Mouse (Mus musculus) heart, postnatal 25 days (tissue): ENCODE measurements around the gene Fmnl2. TPM values are rescaled to one million over a fixed set of nuclear protein-coding genes. Genes with fewer than 3 reads are reported as not detected.

Experiments
- DNase-seq: peaks from one replicate; pipeline ENCODE4 v3.0.0; 2022; ENCODE audit warnings: low spot score
- intact Hi-C: fragments of 180-260 bp; cut with DNase I; formaldehyde crosslinking; loops from one replicate; pipeline ENCODE4 v1.15.1; 2025
- total RNA-seq, 2 experiments: library from RNA; stranded (reverse); gene quantifications; 2 replicates each; pipeline ENCODE4 v1.2.3; 2021

Gene Fmnl2
- total RNA-seq, 2 experiments from 2014 or later: 5.7 to 7.2 TPM

DNA sequence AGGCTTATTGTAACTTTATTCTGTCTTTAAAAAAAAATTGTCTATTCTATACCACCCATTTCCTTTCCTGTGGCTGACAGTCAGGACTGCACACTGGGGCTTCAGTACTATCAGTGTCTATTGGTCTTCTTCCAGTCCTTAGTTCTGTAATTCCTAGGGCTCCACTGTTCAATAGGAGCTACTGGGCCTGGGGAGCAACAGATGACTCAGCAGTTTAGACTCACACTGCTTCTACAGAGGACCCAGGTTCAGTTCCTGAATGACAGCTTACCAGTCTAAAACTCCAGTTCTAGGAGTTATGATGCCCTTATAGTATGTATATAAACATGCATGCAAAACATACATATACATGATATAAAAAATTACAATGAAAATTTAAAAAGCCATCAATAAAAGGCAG, 289.2 kb downstream of the Fmnl2 start:
- DNase-seq: no peak
- intact Hi-C loops: loop anchor here (5.0 kb wide), 1 partner anchor 55 kb away; no protein-coding TSS in a partner anchor

DNA sequence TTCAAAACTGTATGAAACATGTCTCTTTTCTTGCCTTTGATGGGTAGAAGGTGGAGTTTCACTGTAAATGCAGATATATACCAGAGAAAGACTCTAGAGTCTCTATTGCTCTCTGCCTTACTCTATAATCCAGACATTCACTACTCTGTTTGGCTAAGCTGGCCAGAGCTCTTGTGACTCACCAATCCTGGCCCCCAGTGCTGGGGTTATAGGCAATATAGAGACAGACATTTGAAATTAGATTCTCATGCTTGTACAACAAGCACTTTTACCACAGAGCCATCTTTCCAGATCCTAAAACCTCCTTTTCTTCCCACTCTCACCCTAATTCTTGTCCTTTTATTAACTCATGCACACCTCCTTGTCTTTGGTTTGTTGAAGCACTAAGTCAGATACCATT, 316.3 kb downstream of the Fmnl2 start:
- intact Hi-C loops: no loop called here
- no peak for DNase-seq

DNA sequence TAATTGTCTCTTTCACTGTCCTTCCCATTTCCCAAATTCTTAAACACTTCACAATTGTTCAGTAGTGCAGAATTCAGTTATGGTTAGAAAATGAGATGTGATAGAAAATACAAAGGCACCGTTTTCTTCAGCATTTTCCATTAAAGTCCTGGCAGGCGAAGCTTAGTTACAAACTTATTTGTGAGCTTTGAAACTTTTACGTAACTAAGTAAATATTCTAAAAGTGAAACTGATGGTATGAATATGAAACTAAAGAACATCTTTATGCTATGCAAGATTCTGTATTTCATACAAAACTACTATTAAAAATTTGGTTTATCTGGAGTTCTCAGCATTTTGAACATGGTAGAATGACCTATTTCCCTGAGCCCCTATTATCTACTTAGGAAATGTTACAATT, 321.3 kb downstream of the Fmnl2 start:
- intact Hi-C loops: no loop called here
- DNase-seq: no peak

DNA sequence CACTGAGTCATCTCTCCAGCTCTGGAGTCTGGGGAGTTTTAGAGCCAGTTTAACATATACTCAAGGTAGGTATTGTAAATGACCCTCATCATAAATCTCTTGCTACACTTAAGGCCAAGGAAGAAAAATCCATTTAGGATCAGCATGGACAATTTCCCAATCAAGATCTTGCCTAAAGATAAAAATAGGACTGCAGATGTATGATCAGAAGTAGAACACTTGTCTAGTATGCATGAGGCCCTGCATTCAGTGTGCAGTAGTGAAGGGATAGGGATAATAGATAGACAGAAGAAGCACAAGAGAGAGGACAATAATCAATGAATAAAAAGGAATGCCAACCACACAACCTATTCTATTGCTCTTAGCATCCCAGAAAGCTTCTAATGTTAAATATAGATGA, 322.2 kb downstream of the Fmnl2 start:
- intact Hi-C loops: loop anchor here (10.0 kb wide), 1 partner anchor 755 kb away; the partner anchor contains the start of gene Arl5a

More for the DNA sequence above, 322.2 kb downstream of the Fmnl2 start:
- DNase-seq: no peak

Other genes starting within 250 kb of the Fmnl2 start
- gene Cacnb4, start 181.0 kb upstream of the Fmnl2 start, total RNA-seq: 1 to 10 TPM in 1 of 2 experiments, under 1 TPM in 1; 0.36 to 1.2 TPM
- 10 to 100 TPM; 18.8 to 19.9 TPM for gene Stam2, start 115.6 kb upstream of the Fmnl2 start, total RNA-seq